Mouse (Mus musculus): ENCODE results near the gene Glce. TPM values are rescaled to one million over a fixed set of nuclear protein-coding genes. Genes with fewer than 3 reads are reported as not detected.

Glce gene
- polyA plus RNA-seq, 1 experiment: 17.8 TPM

DNA sequence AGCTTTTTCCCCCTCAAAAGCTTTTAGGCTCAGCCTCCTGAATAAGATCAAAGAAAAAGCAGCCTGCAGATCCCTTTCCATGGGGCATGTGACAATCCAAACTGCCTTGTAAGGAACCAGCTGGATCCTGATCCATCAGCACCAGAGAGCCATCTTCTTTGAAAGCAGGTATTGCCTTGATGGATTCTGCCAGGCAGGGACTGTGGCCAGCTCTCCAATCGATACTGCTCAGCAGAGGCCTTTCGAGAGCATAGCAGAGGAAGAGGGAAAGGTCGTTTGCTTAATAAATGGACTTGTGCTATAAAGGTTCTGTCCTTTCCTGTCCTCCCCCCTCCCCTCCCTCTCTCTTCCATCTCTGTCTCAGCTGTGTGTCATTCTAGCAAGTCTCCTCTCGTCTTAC lies 33.4 kb upstream of the Glce start:
- 84% methylated on average over 4 of the region's 4 CpGs for WGBS

GRCm38 (mm10) chr9:62155400-62155799 lies 32.9 kb upstream of the Glce start:
- no peak for TF ChIP-seq CTCF (IDR thresholded peaks at IDR 0.05; ENCODE audit: borderline replicate concordance, insufficient read depth, low read depth, low read length)
- TF ChIP-seq POLR2A (IDR thresholded peaks at IDR 0.05; ENCODE audit: borderline replicate concordance, insufficient read depth, low read length): no peak
- Histone ChIP-seq H3K4me3 (replicated peaks; ENCODE audit: insufficient read depth, low read depth, low read length) (no peak overlapping the region), H3K27ac (ENCODE audit: insufficient read depth, low read length) (no peak overlapping the region), H3K27me3 (ENCODE audit: control insufficient read depth, insufficient read depth, low read length) (no peaks in the 10 kb centered on the region), H3K4me1 (ENCODE audit: control insufficient read depth, insufficient read depth, low read length) (peaks cover 40% of the 10 kb centered on the region)
- no peak for DNase-seq
- 96% methylated on average over 6 of the region's 6 CpGs for WGBS

More for the DNA sequence above, 33.4 kb upstream of the Glce start:
- TF ChIP-seq POLR2A (IDR thresholded peaks at IDR 0.05; ENCODE audit: borderline replicate concordance, insufficient read depth, low read length) (no peak), CTCF (IDR thresholded peaks at IDR 0.05; ENCODE audit: borderline replicate concordance, insufficient read depth, low read depth, low read length) (no peak)
- Histone ChIP-seq H3K4me3 (replicated peaks; ENCODE audit: insufficient read depth, low read depth, low read length) (no peak overlapping the region), H3K27me3 (ENCODE audit: control insufficient read depth, insufficient read depth, low read length) (no peaks in the 10 kb centered on the region), H3K27ac (ENCODE audit: insufficient read depth, low read length) (no peak overlapping the region), H3K4me1 (ENCODE audit: control insufficient read depth, insufficient read depth, low read length) (peaks cover 40% of the 10 kb centered on the region)
- DNase-seq: no peak

DNA sequence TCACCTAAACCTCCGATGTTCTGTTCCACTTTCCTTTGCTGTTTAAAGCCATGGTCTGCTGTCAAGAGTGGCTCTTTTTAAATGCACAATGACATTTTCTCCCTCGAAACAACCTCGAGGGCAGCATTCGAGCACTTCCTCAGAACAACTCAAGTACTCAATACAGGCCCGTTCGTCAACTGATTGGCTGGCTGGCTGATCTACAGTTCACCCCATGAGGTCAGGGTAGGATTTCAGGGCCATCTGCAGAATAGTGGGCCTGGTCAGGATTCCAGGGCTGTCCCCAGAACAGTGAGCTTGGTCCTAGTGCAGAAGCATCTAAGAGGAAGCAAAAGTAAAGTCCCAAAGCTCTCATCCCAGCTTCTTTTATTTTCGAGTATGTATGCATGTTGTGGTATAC lies 32.5 kb upstream of the Glce start:
- WGBS: 84% methylated on average over 7 of the region's 7 CpGs
- no peak for DNase-seq

DNA sequence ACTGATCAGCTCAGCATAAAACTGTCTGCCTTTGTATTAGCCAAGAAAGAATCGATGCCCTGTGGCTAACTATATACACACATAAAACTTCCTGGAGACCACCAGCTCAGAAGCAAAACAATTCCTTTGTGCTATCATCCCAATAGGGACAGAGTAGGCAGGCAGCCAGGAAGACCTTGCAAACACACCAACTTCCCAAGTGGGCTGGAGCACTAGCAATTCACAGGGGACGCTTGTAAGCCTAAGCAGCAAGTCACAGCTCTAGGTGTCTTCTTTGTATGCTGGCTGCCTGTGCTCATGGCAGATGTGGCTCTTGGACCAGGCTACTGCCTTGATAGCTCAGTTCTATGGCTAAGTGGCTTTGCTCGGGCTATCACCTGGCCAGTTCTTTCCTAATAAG lies 32.1 kb upstream of the Glce start:
- no peak for TF ChIP-seq CTCF (IDR thresholded peaks at IDR 0.05; ENCODE audit: borderline replicate concordance, insufficient read depth, low read depth, low read length)
- no peak for TF ChIP-seq POLR2A (IDR thresholded peaks at IDR 0.05; ENCODE audit: borderline replicate concordance, insufficient read depth, low read length)
- Histone ChIP-seq H3K4me1 (ENCODE audit: control insufficient read depth, insufficient read depth, low read length) (peaks cover 40% of the 10 kb centered on the region), H3K27ac (ENCODE audit: insufficient read depth, low read length) (no peak overlapping the region), H3K4me3 (replicated peaks; ENCODE audit: insufficient read depth, low read depth, low read length) (no peak overlapping the region), H3K27me3 (ENCODE audit: control insufficient read depth, insufficient read depth, low read length) (no peaks in the 10 kb centered on the region)
- WGBS: 87% methylated on average over 3 of the region's 3 CpGs
- peak in 1 of 2 experiments; percentile 17 for DNase-seq

More for the DNA sequence above, 32.5 kb upstream of the Glce start:
- no peak for TF ChIP-seq POLR2A (IDR thresholded peaks at IDR 0.05; ENCODE audit: borderline replicate concordance, insufficient read depth, low read length)
- no peak for TF ChIP-seq CTCF (IDR thresholded peaks at IDR 0.05; ENCODE audit: borderline replicate concordance, insufficient read depth, low read depth, low read length)
- H3K4me3 ChIP-seq (replicated peaks; ENCODE audit: insufficient read depth, low read depth, low read length): no peak overlapping the region
- no peaks in the 10 kb centered on the region for H3K27me3 ChIP-seq (ENCODE audit: control insufficient read depth, insufficient read depth, low read length)
- no peak overlapping the region for H3K27ac ChIP-seq (ENCODE audit: insufficient read depth, low read length)
- peaks cover 40% of the 10 kb centered on the region for H3K4me1 ChIP-seq (ENCODE audit: control insufficient read depth, insufficient read depth, low read length)

DNA sequence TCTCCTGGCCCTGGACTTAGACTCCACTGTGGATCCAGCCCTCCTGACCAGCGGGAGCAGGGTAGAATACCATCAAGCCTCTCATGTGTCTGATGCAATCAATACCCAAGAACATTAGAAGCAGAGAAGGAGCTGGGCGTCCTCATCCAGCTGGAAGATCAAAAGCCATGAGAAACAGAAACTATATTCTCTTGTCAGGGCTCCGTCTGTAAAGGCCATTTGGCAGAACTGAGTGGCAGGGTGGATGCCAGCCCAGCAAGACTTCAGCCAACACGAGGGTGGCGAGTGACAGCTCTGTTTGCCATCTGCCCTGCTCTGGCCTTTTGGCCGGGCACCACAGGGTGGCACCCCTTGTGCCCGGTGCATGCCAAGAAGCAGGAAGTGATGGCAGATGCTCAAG lies 30.8 kb upstream of the Glce start:
- 7% methylated on average over 7 of the region's 7 CpGs for WGBS
- H3K4me3 ChIP-seq (replicated peaks; ENCODE audit: insufficient read depth, low read depth, low read length): peak overlapping the region; percentile 44
- TF ChIP-seq POLR2A (IDR thresholded peaks at IDR 0.05; ENCODE audit: borderline replicate concordance, insufficient read depth, low read length) (0 out of 2 replicates have a peak, but pooled peaks have one; percentile 12), CTCF (IDR thresholded peaks at IDR 0.05; ENCODE audit: borderline replicate concordance, insufficient read depth, low read depth, low read length) (no peak)

DNA sequence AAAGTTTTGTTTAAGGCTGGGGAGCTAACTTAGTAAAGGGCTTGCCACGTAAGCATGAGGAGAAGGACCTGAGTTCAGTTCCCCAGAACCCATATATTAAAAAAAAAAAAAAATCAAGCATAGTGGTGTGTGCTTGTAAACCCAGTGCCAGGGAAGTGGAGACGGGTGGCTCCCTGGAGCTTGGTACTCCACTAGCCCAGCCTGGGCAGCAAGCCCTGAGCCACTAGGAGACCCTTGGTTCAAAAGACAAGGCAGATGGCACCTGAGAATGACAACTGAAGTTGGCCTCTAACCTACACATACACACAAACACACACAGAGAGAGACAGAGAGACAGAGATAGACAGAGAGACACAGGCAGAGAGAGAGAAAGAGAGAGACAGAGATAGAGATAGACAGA lies 30.1 kb upstream of the Glce start:
- Histone ChIP-seq H3K27me3 (ENCODE audit: control insufficient read depth, insufficient read depth, low read length) (no peaks in the 10 kb centered on the region), H3K4me1 (ENCODE audit: control insufficient read depth, insufficient read depth, low read length) (peaks cover 23% of the 10 kb centered on the region), H3K27ac (ENCODE audit: insufficient read depth, low read length) (no peak overlapping the region), H3K4me3 (replicated peaks; ENCODE audit: insufficient read depth, low read depth, low read length) (no peak overlapping the region)
- 67% methylated on average over 2 of the region's 2 CpGs for WGBS
- TF ChIP-seq POLR2A (IDR thresholded peaks at IDR 0.05; ENCODE audit: borderline replicate concordance, insufficient read depth, low read length): no peak
- no peak for TF ChIP-seq CTCF (IDR thresholded peaks at IDR 0.05; ENCODE audit: borderline replicate concordance, insufficient read depth, low read depth, low read length)
- no peak for DNase-seq

More for the DNA sequence above, 30.8 kb upstream of the Glce start:
- Histone ChIP-seq H3K27ac (ENCODE audit: insufficient read depth, low read length) (peak overlapping the region; percentile 11; the same call in 1 of the 2 replicates), H3K4me1 (ENCODE audit: control insufficient read depth, insufficient read depth, low read length) (peaks cover 30% of the 10 kb centered on the region), H3K27me3 (ENCODE audit: control insufficient read depth, insufficient read depth, low read length) (no peaks in the 10 kb centered on the region)
- DNase-seq: peak; percentile 97 to 99

GRCm38 (mm10) chr9:62145198-62145597 lies 22.7 kb upstream of the Glce start:
- H3K4me1 ChIP-seq (ENCODE audit: control insufficient read depth, insufficient read depth, low read length): no peaks in the 10 kb centered on the region
- TF ChIP-seq CTCF (IDR thresholded peaks at IDR 0.05; ENCODE audit: borderline replicate concordance, insufficient read depth, low read depth, low read length): no peak
- TF ChIP-seq POLR2A (IDR thresholded peaks at IDR 0.05; ENCODE audit: borderline replicate concordance, insufficient read depth, low read length): no peak
- no peak overlapping the region for H3K4me3 ChIP-seq (replicated peaks; ENCODE audit: insufficient read depth, low read depth, low read length)
- 92% methylated on average over 2 of the region's 2 CpGs for WGBS
- DNase-seq: no peak
- no peaks in the 10 kb centered on the region for H3K27me3 ChIP-seq (ENCODE audit: control insufficient read depth, insufficient read depth, low read length)
- no peak overlapping the region for H3K27ac ChIP-seq (ENCODE audit: insufficient read depth, low read length)

DNA sequence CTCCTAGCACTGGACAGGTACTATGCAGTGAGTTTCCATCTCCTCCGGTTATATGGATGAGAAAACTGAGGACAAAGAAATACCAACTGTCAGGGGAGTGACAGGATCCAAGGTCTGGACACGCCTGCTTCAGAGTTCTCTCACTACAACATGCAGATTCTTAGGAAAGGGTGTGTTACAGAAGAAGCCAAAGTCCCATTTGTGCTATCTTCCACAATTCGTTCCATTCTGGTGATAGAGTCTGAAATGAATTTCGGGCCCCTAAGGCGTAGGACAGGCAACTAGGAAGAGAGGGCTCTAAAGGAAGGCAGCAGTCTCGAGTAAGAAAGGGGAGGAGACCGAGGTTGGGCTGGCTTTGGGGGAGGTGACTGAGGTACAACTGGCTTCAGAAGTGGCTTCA lies 21.0 kb upstream of the Glce start:
- TF ChIP-seq POLR2A (IDR thresholded peaks at IDR 0.05; ENCODE audit: borderline replicate concordance, insufficient read depth, low read length): no peak
- no peak for TF ChIP-seq CTCF (IDR thresholded peaks at IDR 0.05; ENCODE audit: borderline replicate concordance, insufficient read depth, low read depth, low read length)
- Histone ChIP-seq H3K27me3 (ENCODE audit: control insufficient read depth, insufficient read depth, low read length) (no peaks in the 10 kb centered on the region), H3K4me3 (replicated peaks; ENCODE audit: insufficient read depth, low read depth, low read length) (no peak overlapping the region), H3K4me1 (ENCODE audit: control insufficient read depth, insufficient read depth, low read length) (no peaks in the 10 kb centered on the region), H3K27ac (ENCODE audit: insufficient read depth, low read length) (no peak overlapping the region)
- 79% methylated on average over 7 of the region's 7 CpGs for WGBS
- DNase-seq: no peak

Data from cerebellum, adult 2 months (tissue).